Mouse (Mus musculus): Measurements from ENCODE around the gene Clk3.

DNA sequence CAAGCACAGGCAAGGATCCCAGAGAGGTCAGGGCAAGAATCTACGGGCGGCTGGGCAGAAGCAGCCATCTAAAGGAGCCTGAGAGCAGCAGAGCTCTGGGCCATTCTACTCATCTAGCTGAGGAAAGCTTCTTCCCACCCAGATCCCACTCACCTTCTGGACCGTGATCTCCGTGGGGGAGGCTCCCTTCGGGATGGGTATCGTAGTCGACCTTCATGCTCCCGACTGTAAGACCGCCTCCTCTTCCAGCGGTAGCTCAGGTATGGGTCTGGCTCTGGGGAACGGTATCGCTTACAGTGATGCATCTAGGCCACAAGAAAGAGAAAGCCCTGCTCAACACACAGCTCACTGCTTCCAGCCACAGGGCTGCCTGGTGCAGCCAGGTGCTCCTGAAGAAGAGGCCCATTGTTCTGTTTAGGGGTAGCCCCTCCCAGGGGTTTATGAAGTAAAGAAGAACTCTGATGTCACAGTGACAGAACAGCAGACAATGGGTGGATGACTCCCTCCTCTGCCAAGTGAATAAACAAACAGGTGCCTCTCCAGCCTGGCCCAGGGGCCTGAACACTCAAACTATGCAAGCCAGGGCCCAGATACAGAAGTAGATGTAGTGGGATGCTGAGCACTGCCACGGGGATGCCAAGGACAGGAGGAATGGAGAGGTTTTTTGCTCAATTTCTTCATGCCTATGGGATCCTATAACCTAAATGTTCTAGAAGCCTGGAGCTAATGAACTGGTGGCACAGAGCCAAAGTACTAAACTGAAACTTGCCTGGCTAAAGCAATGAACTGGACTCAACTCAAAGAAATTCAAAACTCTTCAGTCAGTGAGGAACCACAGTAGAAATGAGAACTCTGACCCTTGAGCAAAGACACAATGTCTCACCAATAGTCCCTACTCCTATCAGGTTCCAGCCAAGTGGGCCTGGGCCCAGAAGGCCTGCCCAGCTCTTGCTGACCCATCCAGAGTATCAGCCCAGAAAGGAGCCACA is 3.8 kb downstream of the Clk3 start:
- no peak for TF ChIP-seq CTCF (IDR thresholded peaks at IDR 0.05; ENCODE audit: low read depth)
- no peak for TF ChIP-seq EP300 (IDR thresholded peaks at IDR 0.05; ENCODE audit: low read depth)

Data from heart, postnatal 0 days (tissue).